Mouse (Mus musculus) spleen, postnatal 36 days (tissue): ENCODE data around the gene Rgs7.

ENCODE experiments used
- DNase-seq, 2 experiments: peaks; one replicate each; pipeline ENCODE4 v3.0.0; 2022; ENCODE audit warnings: low spot score in 2 of 2, mixed read lengths in 1 of 2

The Rgs7 gene

GRCm38 (mm10) chr1:175431356-175432053 is 60.8 kb downstream of the Rgs7 start:
- no peak for DNase-seq

DNA sequence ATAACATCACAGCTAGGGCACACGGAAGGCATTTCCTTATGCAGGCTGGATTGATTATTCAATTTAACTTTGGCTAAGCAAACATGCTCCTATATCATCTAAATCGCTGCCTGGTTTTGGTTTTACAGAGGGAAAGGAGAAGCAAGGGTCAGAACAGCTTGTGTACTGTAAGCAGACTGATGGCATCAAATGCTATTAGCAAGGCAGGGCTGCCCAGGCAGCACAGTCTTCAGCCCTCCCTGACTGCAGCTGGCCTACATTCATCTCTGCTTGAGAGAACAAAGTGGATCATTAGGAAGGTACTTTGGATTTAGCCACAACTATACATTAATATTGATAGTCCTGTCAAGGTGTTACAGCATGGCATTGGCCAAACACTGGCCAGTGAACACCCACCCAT is 65.2 kb downstream of the Rgs7 start:
- DNase-seq = no peak

- no peak for DNase-seq
These were observed 65.9 kb downstream of the Rgs7 start for GRCm38 (mm10) chr1:175426393-175426792.

DNA sequence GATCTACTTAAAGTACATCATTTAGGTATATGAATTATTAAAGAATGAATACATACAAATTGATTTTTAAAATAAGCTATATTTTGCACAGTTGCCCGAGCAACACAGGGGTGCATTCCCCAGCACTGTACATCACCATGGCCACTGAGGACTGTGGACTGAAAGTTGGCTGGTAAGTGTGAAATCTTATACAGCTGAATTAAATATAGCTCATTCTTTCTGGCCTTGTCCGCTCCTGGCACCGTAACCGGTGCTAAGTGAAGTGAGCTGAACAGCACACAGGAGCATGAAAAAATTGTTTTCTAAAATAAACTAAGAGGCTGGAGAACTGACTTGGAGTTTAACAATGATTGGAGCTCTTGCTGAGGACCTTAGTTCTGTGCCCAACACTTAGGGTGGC is 71.4 kb downstream of the Rgs7 start:
- no peak for DNase-seq

- DNase-seq = no peak
These were observed 76.6 kb downstream of the Rgs7 start for GRCm38 (mm10) chr1:175415728-175416127.

GRCm38 (mm10) chr1:175410399-175410798 is 81.9 kb downstream of the Rgs7 start:
- DNase-seq = no peak

- no peak for DNase-seq
These were observed 100.4 kb downstream of the Rgs7 start for GRCm38 (mm10) chr1:175391894-175392293.

GRCm38 (mm10) chr1:175389250-175389649 is 103.0 kb downstream of the Rgs7 start:
- DNase-seq = no peak

DNA sequence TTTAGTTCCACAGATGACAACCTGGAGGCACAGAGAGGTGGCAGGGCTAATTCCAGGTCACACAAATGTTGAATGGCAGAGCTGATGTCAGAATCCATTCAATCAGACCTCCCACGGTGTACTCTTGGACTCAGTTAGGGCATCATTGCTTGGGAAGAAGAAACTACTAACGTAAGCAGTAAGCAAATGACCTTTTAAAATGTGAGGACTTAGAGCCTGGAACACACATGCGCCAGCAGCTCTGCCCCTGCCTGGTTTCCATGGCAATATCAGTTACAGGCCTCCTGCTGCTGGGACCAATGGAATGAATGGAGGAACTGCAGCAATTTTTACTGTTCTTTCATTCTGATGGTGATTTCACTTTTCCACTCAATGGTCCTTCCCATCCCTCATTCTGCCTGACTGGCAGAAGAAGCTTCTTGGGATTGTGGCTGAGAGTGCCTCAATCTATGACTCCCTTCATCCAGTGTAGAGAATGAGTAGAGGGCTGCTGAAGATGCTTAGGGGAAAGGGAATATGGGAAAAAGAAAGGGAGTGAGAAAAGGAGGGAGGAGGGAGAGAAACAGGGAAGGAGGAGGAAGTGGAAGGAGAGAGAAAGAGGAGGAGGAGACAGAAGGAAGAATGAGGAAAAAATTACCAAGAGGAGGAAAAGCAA is 106.6 kb downstream of the Rgs7 start:
- DNase-seq = no peak

DNA sequence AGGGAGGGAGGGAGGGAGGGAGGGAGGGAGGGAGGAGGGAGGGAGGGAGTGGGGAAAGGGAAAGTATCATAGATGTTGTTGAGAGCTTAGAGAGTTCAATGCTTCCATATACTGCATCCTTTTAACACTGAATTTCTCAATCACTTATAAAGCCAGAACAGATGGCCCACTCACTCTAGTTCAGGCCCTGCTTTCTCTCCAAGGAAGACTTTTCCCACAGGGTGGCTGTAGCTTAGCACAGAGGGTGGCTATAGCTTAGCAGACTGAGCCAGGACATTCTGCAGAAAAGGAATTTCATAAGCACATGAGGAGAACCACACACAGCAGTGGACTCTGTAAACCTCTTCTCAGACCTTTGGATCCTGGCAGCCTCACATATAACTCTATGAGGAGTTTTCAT is 119.7 kb downstream of the Rgs7 start:
- DNase-seq = no peak

DNA sequence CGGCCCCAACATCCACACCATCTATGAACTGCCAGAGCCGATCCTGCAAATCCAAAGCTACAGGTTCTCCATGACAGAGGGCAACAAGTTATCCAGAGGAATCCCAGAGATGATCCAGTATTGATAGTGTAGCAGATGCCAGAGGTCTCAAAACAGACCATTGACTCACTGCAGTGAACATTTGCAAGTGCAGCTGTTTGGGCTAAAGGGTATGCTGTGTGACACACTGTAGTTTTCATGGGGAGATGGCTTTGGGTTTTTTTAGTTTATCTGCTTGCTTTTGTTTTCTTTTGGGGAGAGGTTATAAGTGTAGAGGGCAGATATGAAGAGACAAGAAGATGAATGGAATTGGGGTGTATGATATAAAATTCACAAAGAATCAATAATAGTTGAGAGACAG is 124.2 kb downstream of the Rgs7 start:
- DNase-seq = no peak

- no peak for DNase-seq
These were observed 128.7 kb downstream of the Rgs7 start for GRCm38 (mm10) chr1:175363606-175364005.

DNA sequence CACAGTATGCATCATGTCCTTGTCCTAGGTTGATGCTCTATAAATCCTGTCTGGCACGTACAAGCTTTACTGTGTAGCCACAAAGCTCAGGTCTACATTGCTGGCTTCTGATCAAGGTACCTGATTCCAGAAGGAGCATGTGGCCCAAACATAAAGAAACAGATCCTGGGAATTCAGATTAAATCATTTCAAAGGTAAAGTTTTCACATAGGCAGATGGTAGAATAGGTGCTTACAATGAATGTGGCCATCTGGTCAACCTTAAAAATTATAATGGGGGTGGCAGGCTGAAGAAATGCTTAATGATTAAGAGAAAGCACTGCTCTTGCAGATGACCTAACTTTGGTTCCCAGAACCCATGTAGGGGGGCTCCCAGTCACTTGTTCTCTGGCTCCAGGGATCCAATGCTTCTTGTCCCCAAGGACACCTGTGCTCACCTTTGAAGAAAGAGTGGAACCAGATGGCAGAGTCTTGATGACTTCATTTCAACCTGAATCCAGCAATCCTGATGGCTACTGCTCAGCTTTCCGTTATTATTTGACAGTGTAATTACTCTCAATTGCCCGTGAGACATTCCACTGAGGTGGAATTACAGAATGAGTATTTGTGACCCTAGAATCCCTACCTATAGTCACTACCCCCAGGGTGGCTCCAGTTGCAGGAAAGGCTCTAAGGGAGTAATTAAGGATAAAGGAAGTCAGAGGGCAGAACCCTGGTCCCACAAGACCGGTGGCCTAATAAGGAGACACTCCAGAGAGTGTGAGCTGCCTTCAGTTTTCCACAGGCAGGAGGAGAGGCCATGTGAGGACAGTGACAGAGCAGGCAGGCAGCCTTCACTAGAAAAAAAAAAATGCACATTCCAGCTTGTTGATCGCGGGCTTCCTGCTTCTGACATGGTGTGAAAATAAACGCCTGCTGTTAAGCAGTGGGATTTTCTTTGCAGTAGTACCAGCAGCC is 132.6 kb downstream of the Rgs7 start:
- DNase-seq = no peak

DNA sequence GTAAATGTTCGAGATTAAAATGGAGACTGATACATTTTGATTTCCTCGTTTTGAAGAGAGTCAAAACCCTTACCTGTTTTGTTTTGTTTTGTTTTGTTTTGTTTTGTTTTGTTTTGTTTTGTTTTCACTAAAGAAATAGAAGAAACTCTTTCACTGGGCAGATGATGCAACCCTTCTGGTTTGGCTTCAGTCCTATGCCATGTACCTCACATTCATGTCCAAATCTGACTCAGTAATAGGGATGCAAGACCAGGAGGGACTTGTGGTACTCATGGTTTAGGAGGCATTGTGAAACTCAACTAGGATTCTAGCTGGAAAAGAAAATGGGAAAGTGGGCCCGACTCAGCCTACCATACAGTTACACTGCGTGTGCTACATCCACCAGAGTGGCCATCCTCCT is 139.4 kb downstream of the Rgs7 start:
- DNase-seq = no peak

GRCm38 (mm10) chr1:175346162-175346561 is 146.1 kb downstream of the Rgs7 start:
- DNase-seq = no peak

DNA sequence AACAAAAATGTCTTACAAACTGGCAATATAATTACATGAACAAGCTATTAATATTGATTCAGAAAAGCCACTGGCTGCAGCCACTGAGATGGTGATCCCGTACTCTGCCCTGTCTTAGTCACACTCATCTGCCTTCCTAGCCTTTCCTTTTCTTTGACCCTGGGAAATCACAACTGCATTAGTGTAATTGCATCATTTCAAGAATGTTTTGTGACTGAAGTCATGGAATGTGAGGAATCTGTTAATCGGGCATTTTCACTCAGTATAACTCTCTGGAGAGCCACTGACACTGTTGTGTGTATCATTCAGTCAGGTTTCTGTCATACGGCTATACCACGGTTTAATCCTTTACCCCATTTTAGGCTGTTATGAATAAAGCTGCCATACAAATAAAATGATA is 156.1 kb downstream of the Rgs7 start:
- no peak for DNase-seq

GRCm38 (mm10) chr1:175333041-175333854 is 159.1 kb downstream of the Rgs7 start:
- DNase-seq = no peak

- DNase-seq = no peak
These were observed 162.3 kb downstream of the Rgs7 start for GRCm38 (mm10) chr1:175329934-175330471.

DNA sequence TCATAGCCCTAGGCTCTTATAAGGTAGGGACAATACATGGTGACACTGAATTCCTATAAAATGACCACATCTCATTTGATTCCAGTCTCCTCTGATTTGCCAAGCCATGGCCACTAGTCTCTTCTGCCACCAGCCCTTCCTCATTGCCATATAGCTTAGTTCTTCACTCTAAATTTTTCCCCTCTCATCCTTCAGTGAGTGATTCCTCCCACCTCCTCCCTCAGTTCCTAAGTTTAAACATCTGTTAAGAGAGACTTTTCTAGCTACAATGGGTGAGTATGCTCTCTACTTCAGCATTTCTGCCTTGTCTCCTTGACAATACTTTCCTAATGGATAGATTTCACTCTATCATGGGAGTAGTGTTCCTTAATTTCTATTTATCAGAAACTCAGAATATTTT is 169.5 kb downstream of the Rgs7 start:
- no peak for DNase-seq

DNA sequence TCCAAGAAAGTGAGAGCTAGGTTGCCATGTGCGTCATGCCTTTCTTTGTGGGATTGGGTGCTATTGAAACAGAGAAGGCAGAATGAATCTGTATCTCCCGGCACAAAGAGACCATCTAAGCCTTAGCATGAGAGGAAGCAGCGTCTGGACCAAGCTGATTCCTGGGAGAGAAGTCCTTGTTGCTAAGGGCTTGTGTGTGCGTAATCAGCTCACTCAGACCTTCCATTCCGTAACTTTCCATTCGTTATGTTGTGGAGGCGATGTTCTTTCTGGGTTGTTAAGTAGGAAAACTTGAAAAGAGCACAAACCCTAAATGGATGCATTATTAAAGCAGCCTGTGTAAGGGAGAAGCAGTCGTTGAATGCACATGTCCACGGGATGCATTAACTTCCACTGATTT is 173.1 kb downstream of the Rgs7 start:
- DNase-seq = no peak

- no peak for DNase-seq
These were observed 175.0 kb downstream of the Rgs7 start for GRCm38 (mm10) chr1:175317264-175317663.
